Mouse (Mus musculus): ENCODE results near the gene Pam.

Gene Pam

GRCm38 (mm10) chr1:97851601-97852175 lies 243.8 kb downstream of the Pam start:
- no peak for DNase-seq (ENCODE audit: extremely low read depth, insufficient read length, low spot score)

- DNase-seq (ENCODE audit: extremely low read depth, insufficient read length, low spot score): no peak
These were observed 246.7 kb downstream of the Pam start for GRCm38 (mm10) chr1:97848601-97849241.

GRCm38 (mm10) chr1:97843220-97843992 lies 252.0 kb downstream of the Pam start:
- DNase-seq (ENCODE audit: extremely low read depth, insufficient read length, low spot score): no peak

GRCm38 (mm10) chr1:97834354-97834822 lies 261.1 kb downstream of the Pam start:
- no peak for DNase-seq (ENCODE audit: extremely low read depth, insufficient read length, low spot score)

- DNase-seq (ENCODE audit: extremely low read depth, insufficient read length, low spot score): no peak
These were observed 261.7 kb downstream of the Pam start for GRCm38 (mm10) chr1:97833466-97834353.

GRCm38 (mm10) chr1:97828087-97828486 lies 267.4 kb downstream of the Pam start:
- no peak for DNase-seq (ENCODE audit: extremely low read depth, insufficient read length, low spot score)

- DNase-seq (ENCODE audit: extremely low read depth, insufficient read length, low spot score): no peak
These were observed 267.9 kb downstream of the Pam start for GRCm38 (mm10) chr1:97827566-97827965.

- DNase-seq (ENCODE audit: extremely low read depth, insufficient read length, low spot score): no peak
These were observed 272.5 kb downstream of the Pam start for GRCm38 (mm10) chr1:97822904-97823303.

- DNase-seq (ENCODE audit: extremely low read depth, insufficient read length, low spot score): no peak
These were observed 273.2 kb downstream of the Pam start for GRCm38 (mm10) chr1:97822203-97822602.

- no peak for DNase-seq (ENCODE audit: extremely low read depth, insufficient read length, low spot score)
These were observed 274.2 kb downstream of the Pam start for GRCm38 (mm10) chr1:97821282-97821681.

GRCm38 (mm10) chr1:97809255-97809912 lies 286.1 kb downstream of the Pam start:
- peak; percentile 7 for DNase-seq (ENCODE audit: extremely low read depth, insufficient read length, low spot score)

GRCm38 (mm10) chr1:97804520-97804919 lies 290.9 kb downstream of the Pam start:
- DNase-seq (ENCODE audit: extremely low read depth, insufficient read length, low spot score): no peak

- DNase-seq (ENCODE audit: extremely low read depth, insufficient read length, low spot score): peak; percentile 20
These were observed 293.1 kb downstream of the Pam start for GRCm38 (mm10) chr1:97802207-97802902.

- DNase-seq (ENCODE audit: extremely low read depth, insufficient read length, low spot score): no peak
These were observed 299.5 kb downstream of the Pam start for GRCm38 (mm10) chr1:97795936-97796335.

GRCm38 (mm10) chr1:97794110-97794509 lies 301.3 kb downstream of the Pam start:
- DNase-seq (ENCODE audit: extremely low read depth, insufficient read length, low spot score): no peak

GRCm38 (mm10) chr1:97788490-97788889 lies 307.0 kb downstream of the Pam start:
- no peak for DNase-seq (ENCODE audit: extremely low read depth, insufficient read length, low spot score)

GRCm38 (mm10) chr1:97787674-97788073 lies 307.8 kb downstream of the Pam start:
- no peak for DNase-seq (ENCODE audit: extremely low read depth, insufficient read length, low spot score)

- no peak for DNase-seq (ENCODE audit: extremely low read depth, insufficient read length, low spot score)
These were observed 309.6 kb downstream of the Pam start for GRCm38 (mm10) chr1:97785685-97786393.

GRCm38 (mm10) chr1:97784928-97785327 lies 310.5 kb downstream of the Pam start:
- no peak for DNase-seq (ENCODE audit: extremely low read depth, insufficient read length, low spot score)
